Mouse (Mus musculus): ENCODE measurements around the gene Ap3b1. TPM values are rescaled to one million over a fixed set of nuclear protein-coding genes. Genes with fewer than 3 reads are reported as not detected.
"Not testable (repeated sequence)": the region's sequence is repeated elsewhere in the genome, so short reads cannot be mapped to it uniquely, and the experiment has no call there.

Gene Ap3b1
- polyA plus RNA-seq, 1 experiment: 29.3 TPM

- H3K27me3 ChIP-seq (ENCODE audit: control insufficient read depth, insufficient read depth, insufficient read length): no peaks in the 10 kb centered on the region
- H3ac ChIP-seq (ENCODE audit: control insufficient read depth, insufficient read length): no peak overlapping the region
- H3K4me3 ChIP-seq: no peak overlapping the region
- H3K4me2 ChIP-seq (ENCODE audit: low read depth): no peak overlapping the region
- no peaks in the 10 kb centered on the region for H3K79me2 ChIP-seq (ENCODE audit: control insufficient read depth, insufficient read depth)
- TF ChIP-seq E2F4 (IDR thresholded peaks at IDR 0.05; ENCODE audit: insufficient read depth) (no peak), MYOD1 (IDR thresholded peaks at IDR 0.05; ENCODE audit: control insufficient read depth in 1 of 3, insufficient read length in 2 of 3, low read depth in 2 of 3) (no peak), REST (IDR thresholded peaks at IDR 0.05; ENCODE audit: insufficient read depth, insufficient read length) (no peak), TCF3 (IDR thresholded peaks at IDR 0.05; ENCODE audit: insufficient read length, low read depth) (no peak), MAX (IDR thresholded peaks at IDR 0.05; ENCODE audit: low read depth) (no peak), MYOG (IDR thresholded peaks at IDR 0.05; ENCODE audit: control insufficient read depth in 1 of 3, insufficient read depth in 1 of 3, insufficient read length in 2 of 3, low read depth in 2 of 3) (no peak), POLR2A (IDR thresholded peaks at IDR 0.05; ENCODE audit: insufficient read length, low read depth) (no peak), CEBPB (IDR thresholded peaks at IDR 0.05; ENCODE audit: insufficient read depth, poor library complexity, severe bottlenecking) (no peak), TCF12 (IDR thresholded peaks at IDR 0.05; ENCODE audit: insufficient read depth, poor library complexity, severe bottlenecking) (no peak), USF1 (IDR thresholded peaks at IDR 0.05; ENCODE audit: low read depth) (no peak), POLR2AphosphoS2 (IDR thresholded peaks at IDR 0.05; ENCODE audit: insufficient read length, low read depth) (no peak), SRF (IDR thresholded peaks at IDR 0.05; ENCODE audit: control insufficient read depth, insufficient read length, low read depth) (no peak)
- H3K36me3 ChIP-seq (ENCODE audit: control insufficient read depth, insufficient read depth): no peaks in the 10 kb centered on the region
These were observed 30.7 kb upstream of the Ap3b1 start for GRCm38 (mm10) chr13:94328063-94328462.

- H3K4me2 ChIP-seq (ENCODE audit: low read depth); H3ac ChIP-seq (ENCODE audit: control insufficient read depth, insufficient read length); H3K27me3 ChIP-seq (ENCODE audit: control insufficient read depth, insufficient read depth, insufficient read length); H3K79me2 ChIP-seq (ENCODE audit: control insufficient read depth, insufficient read depth); H3K4me3 ChIP-seq; H3K36me3 ChIP-seq (ENCODE audit: control insufficient read depth, insufficient read depth): not testable (repeated sequence)
These were observed 29.8 kb upstream of the Ap3b1 start for GRCm38 (mm10) chr13:94329005-94329404.

GRCm38 (mm10) chr13:94330392-94330979, 28.3 kb upstream of the Ap3b1 start:
- no peak overlapping the region for H3ac ChIP-seq (ENCODE audit: control insufficient read depth, insufficient read length)

GRCm38 (mm10) chr13:94338357-94338756, 20.4 kb upstream of the Ap3b1 start:
- Histone ChIP-seq H3K4me3 (no peak overlapping the region), H3K27me3 (ENCODE audit: control insufficient read depth, insufficient read depth, insufficient read length) (no peaks in the 10 kb centered on the region), H3ac (ENCODE audit: control insufficient read depth, insufficient read length) (no peak overlapping the region), H3K36me3 (ENCODE audit: control insufficient read depth, insufficient read depth) (no peaks in the 10 kb centered on the region), H3K79me2 (ENCODE audit: control insufficient read depth, insufficient read depth) (no peaks in the 10 kb centered on the region), H3K4me2 (ENCODE audit: low read depth) (no peak overlapping the region)
- no peak for TF ChIP-seq TCF12 (IDR thresholded peaks at IDR 0.05; ENCODE audit: insufficient read depth, poor library complexity, severe bottlenecking)

More at GRCm38 (mm10) chr13:94330392-94330979, 28.3 kb upstream of the Ap3b1 start:
- H3K36me3 ChIP-seq (ENCODE audit: control insufficient read depth, insufficient read depth): no peaks in the 10 kb centered on the region
- TF ChIP-seq CEBPB (IDR thresholded peaks at IDR 0.05; ENCODE audit: insufficient read depth, poor library complexity, severe bottlenecking): no peak
- TF ChIP-seq USF1 (IDR thresholded peaks at IDR 0.05; ENCODE audit: low read depth): no peak
- no peak for TF ChIP-seq E2F4 (IDR thresholded peaks at IDR 0.05; ENCODE audit: insufficient read depth)
- no peak for TF ChIP-seq POLR2A (IDR thresholded peaks at IDR 0.05; ENCODE audit: insufficient read length, low read depth)
- TF ChIP-seq TCF3 (IDR thresholded peaks at IDR 0.05; ENCODE audit: insufficient read length, low read depth): no peak
- no peak for TF ChIP-seq MYOG (IDR thresholded peaks at IDR 0.05; ENCODE audit: control insufficient read depth in 1 of 3, insufficient read depth in 1 of 3, insufficient read length in 2 of 3, low read depth in 2 of 3)
- no peak for TF ChIP-seq TCF12 (IDR thresholded peaks at IDR 0.05; ENCODE audit: insufficient read depth, poor library complexity, severe bottlenecking)
- no peak for TF ChIP-seq POLR2AphosphoS2 (IDR thresholded peaks at IDR 0.05; ENCODE audit: insufficient read length, low read depth)
- no peak for TF ChIP-seq REST (IDR thresholded peaks at IDR 0.05; ENCODE audit: insufficient read depth, insufficient read length)
- no peak for TF ChIP-seq SRF (IDR thresholded peaks at IDR 0.05; ENCODE audit: control insufficient read depth, insufficient read length, low read depth)
- TF ChIP-seq MYOD1 (IDR thresholded peaks at IDR 0.05; ENCODE audit: control insufficient read depth in 1 of 3, insufficient read length in 2 of 3, low read depth in 2 of 3): no peak
- TF ChIP-seq MAX (IDR thresholded peaks at IDR 0.05; ENCODE audit: low read depth): no peak
- H3K4me2 ChIP-seq (ENCODE audit: low read depth): no peak overlapping the region
- H3K4me3 ChIP-seq: no peak overlapping the region
- no peaks in the 10 kb centered on the region for H3K27me3 ChIP-seq (ENCODE audit: control insufficient read depth, insufficient read depth, insufficient read length)
- H3K79me2 ChIP-seq (ENCODE audit: control insufficient read depth, insufficient read depth): no peaks in the 10 kb centered on the region

GRCm38 (mm10) chr13:94343192-94343591, 15.6 kb upstream of the Ap3b1 start:
- no peak overlapping the region for H3ac ChIP-seq (ENCODE audit: control insufficient read depth, insufficient read length)
- no peaks in the 10 kb centered on the region for H3K79me2 ChIP-seq (ENCODE audit: control insufficient read depth, insufficient read depth)
- no peak overlapping the region for H3K4me2 ChIP-seq (ENCODE audit: low read depth)
- no peak overlapping the region for H3K4me3 ChIP-seq
- TF ChIP-seq POLR2A (IDR thresholded peaks at IDR 0.05; ENCODE audit: insufficient read length, low read depth) (no peak), TCF3 (IDR thresholded peaks at IDR 0.05; ENCODE audit: insufficient read length, low read depth) (no peak), E2F4 (IDR thresholded peaks at IDR 0.05; ENCODE audit: insufficient read depth) (no peak), MYOG (IDR thresholded peaks at IDR 0.05; ENCODE audit: control insufficient read depth in 1 of 3, insufficient read depth in 1 of 3, insufficient read length in 2 of 3, low read depth in 2 of 3) (no peak), SRF (IDR thresholded peaks at IDR 0.05; ENCODE audit: control insufficient read depth, insufficient read length, low read depth) (no peak), TCF12 (IDR thresholded peaks at IDR 0.05; ENCODE audit: insufficient read depth, poor library complexity, severe bottlenecking) (no peak)
- no peaks in the 10 kb centered on the region for H3K36me3 ChIP-seq (ENCODE audit: control insufficient read depth, insufficient read depth)
- no peaks in the 10 kb centered on the region for H3K27me3 ChIP-seq (ENCODE audit: control insufficient read depth, insufficient read depth, insufficient read length)

- not testable (repeated sequence) for H3ac ChIP-seq (ENCODE audit: control insufficient read depth, insufficient read length); H3K4me2 ChIP-seq (ENCODE audit: low read depth); H3K79me2 ChIP-seq (ENCODE audit: control insufficient read depth, insufficient read depth); H3K4me3 ChIP-seq; H3K36me3 ChIP-seq (ENCODE audit: control insufficient read depth, insufficient read depth); H3K27me3 ChIP-seq (ENCODE audit: control insufficient read depth, insufficient read depth, insufficient read length)
These were observed 14.2 kb upstream of the Ap3b1 start for GRCm38 (mm10) chr13:94344600-94344999.

Measured in myocyte (in vitro differentiated cells).